Mouse (Mus musculus): ENCODE data around the gene Gm20594.

Gene Gm20594

GRCm38 (mm10) chr6:79817616-79818015, at the start of gene Gm20594:
Gene Gm20594 (plus strand): TSS chr6:79817916.
- DNase-seq (ENCODE audit: low spot score in 2 of 2) = no peak

DNA sequence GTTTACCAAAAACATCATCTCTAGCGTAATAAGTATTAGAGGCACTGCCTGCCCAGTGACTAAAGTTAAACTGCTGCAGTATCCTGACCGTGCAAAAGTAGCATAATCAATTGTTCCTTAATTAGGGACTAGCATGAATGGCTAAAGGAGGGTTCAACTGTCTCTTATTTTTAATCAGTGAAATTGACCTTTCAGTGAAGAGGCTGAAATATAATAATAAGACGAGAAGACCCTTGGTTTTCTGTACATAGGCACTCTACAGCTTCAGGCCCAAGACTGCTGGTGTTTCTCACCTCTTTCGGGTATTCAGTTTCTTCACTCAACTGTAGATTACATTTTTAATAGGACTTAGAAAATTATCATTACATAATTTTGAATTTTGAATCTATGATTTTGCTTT, 398 bp downstream of the Gm20594 start:
- no peak for DNase-seq (ENCODE audit: low spot score in 2 of 2)

DNA sequence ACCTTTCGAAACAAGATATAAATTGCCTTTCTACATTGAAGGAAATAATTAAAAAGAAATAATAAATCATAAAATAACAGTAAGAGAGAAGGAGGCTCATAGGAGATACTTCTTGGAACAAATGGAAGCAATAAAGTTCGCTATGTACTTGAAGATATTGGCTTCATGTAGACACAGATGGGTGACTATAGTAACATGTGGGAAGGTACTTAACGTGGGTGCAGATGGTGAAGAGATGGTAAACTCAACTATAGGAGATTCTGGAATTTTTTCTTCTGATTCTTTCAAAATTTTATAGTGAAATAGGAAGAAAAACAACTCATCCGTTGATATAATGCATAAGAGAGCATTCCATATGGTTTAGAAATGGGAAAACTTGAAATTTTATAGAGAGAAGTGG, 16.1 kb downstream of the Gm20594 start:
- peak in 1 of 2 experiments; percentile 11 for DNase-seq (ENCODE audit: low spot score in 2 of 2)

DNA sequence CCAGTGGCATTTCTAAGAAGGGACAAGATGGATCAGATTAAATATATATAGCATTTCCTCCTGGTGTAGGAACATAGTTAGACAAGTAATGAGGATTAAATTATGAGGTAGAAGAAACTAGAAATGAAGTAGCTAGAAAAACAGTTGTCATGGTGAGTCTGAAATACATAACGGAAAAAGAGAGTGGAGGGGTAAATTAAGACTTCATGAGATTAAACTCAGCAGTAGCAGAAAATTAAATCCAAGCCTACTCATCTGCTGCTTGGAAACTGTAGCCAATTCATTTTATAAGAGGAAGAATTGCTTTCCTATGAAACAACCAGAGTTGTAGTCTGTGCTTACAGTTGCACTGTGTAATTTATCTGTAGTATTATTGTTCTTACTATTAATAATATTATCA, 29.1 kb downstream of the Gm20594 start:
- no peak for DNase-seq (ENCODE audit: low spot score in 2 of 2)
